Comparison of ENCODE assay signal across 8 mouse cellular contexts in the genomic region with DNA sequence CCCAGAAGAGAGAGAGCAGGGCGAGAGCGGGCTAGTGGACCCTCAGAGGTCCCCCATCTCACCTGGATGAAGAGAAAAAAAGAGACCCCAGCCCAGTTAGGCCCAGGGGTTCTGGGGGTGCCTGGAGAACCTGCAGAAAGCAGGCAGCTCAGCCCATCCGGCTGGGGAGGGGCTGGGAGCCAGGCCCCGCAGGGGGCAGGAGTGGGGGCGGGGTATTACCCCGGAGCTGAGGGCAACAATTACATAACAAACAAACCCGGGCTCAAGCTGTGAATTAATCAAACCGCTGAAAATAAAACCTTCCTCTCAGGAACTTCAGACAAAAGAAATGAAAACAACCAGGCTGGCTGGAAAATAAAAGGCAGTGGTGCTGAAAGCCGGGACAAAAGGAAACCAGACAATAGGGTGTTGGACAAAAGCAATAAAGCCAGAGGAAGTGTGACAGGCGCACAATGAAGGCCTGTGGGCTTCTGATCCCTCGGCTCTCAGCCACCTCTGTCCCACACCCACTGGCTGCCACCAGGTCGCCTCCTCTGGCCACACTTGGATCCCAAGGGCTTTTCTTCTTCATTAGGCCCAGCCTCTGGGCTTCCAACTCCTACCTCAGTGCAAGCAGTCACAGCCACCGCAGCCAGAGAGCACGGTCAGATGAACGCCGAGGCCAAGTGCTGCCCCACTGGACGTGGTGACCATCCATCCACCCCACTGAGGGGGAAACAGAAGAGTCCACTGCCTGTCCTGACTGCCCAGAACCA. TPM values are rescaled to one million over a fixed set of nuclear protein-coding genes. Genes with fewer than 3 reads are reported as not detected.
A peak's percentile ranks its signal among the peaks of the same experiment; 100 is the strongest.
DNase-seq lines count a peak whose midpoint lies in the region; ATAC-seq lines count a peak whose summit lies in the region.

No protein-coding gene starts in this region.

- peak overlapping the region; percentile 80 for H3K27ac ChIP-seq in forebrain, embryonic 15.5 days (replicated peaks)
- H3K27ac ChIP-seq in intestine, embryonic 15.5 days = 0 out of 2 replicates have a peak overlapping the region, but pooled peaks have one; percentile 30

- H3K4me1 ChIP-seq in forebrain, embryonic 15.5 days = peaks cover 15% of the 10 kb centered on the region
- H3K4me1 ChIP-seq in intestine, embryonic 15.5 days (replicated peaks) = peaks cover 7% of the 10 kb centered on the region

- WGBS in forebrain, embryonic 15.5 days = 5% methylated on average over 17 of the region's 17 CpGs
- 32% methylated on average over 17 of the region's 17 CpGs for WGBS in intestine, embryonic 15.5 days

- no peak overlapping the region for H3K4me3 ChIP-seq in forebrain, embryonic 15.5 days
- H3K4me3 ChIP-seq in intestine, embryonic 15.5 days (replicated peaks) = no peak overlapping the region

- peak; percentile 59 for ATAC-seq in forebrain, embryonic 15.5 days (replicated peaks)
- peak; percentile 37; the same call in 1 of the 2 replicates for ATAC-seq in intestine, embryonic 15.5 days

- intact Hi-C loops in heart, postnatal 36 days (cut with DNase I) = no loop called here
- intact Hi-C loops in left cerebral cortex, postnatal 14 days (cut with DNase I) = no loop called here

- peak overlapping the region; percentile 22 for H3K4me2 ChIP-seq in forebrain, embryonic 15.5 days (replicated peaks)
- H3K4me2 ChIP-seq in intestine, embryonic 15.5 days (replicated peaks) = no peak overlapping the region

- no peaks in the 10 kb centered on the region for H3K36me3 ChIP-seq in forebrain, embryonic 15.5 days
- H3K36me3 ChIP-seq in intestine, embryonic 15.5 days = peaks cover 3% of the 10 kb centered on the region; the same call in 1 of the 2 replicates

- peak; percentile 98 for DNase-seq in heart, adult 11 months
- no peak for DNase-seq in heart, postnatal 36 days
- peak; percentile 80 for DNase-seq in mesoderm, embryonic 11.5 days (ENCODE audit: low read depth, low spot score)
- no peak for DNase-seq in ovary, postnatal 14 days (ENCODE audit: low spot score)
- no peak for DNase-seq in left cerebral cortex, postnatal 14 days (ENCODE audit: low spot score in 2 of 2)
- DNase-seq in cerebellum, adult 11 months = no peak

- H3K9ac ChIP-seq in forebrain, embryonic 15.5 days (replicated peaks) = peak overlapping the region; percentile 20; the same call in 1 of the 2 replicates
- H3K9ac ChIP-seq in intestine, embryonic 15.5 days = peak overlapping the region; percentile 5; the same call in 1 of the 2 replicates

- H3K9me3 ChIP-seq in forebrain, embryonic 15.5 days = no peaks in the 10 kb centered on the region
- no peaks in the 10 kb centered on the region for H3K9me3 ChIP-seq in intestine, embryonic 15.5 days

- H3K27me3 ChIP-seq in forebrain, embryonic 15.5 days = no peaks in the 10 kb centered on the region
- H3K27me3 ChIP-seq in intestine, embryonic 15.5 days (replicated peaks) = no peaks in the 10 kb centered on the region

RNA-seq across cellular contexts. Expression of a gene that starts 26.5 kb away (rescaled TPM):
- 10 to 100 TPM; 16.1 to 16.7 TPM for total RNA-seq in heart, postnatal 36 days (2021)
- polyA plus RNA-seq in forebrain, embryonic 15.5 days (2015; fragmentation: Nextera tagmentation; extraction: Ambion mirVana) = 4.6 and 5.1 TPM in 2 replicates
- polyA plus RNA-seq in intestine, embryonic 15.5 days (2015; fragmentation: Nextera tagmentation; extraction: Ambion mirVana) = 9.0 and 11.4 TPM in 2 replicates
- 1 to 10 TPM; 6.5 to 9.9 TPM for total RNA-seq in left cerebral cortex, postnatal 14 days (2021)

RNA-seq across cellular contexts. Expression of a gene that starts 34.3 kb away (rescaled TPM):
- under 1 TPM; 0.38 to 0.50 TPM for total RNA-seq in heart, postnatal 36 days (2021)
- 5.2 and 5.9 TPM in 2 replicates for polyA plus RNA-seq in forebrain, embryonic 15.5 days (2015; fragmentation: Nextera tagmentation; extraction: Ambion mirVana)
- polyA plus RNA-seq in intestine, embryonic 15.5 days (2015; fragmentation: Nextera tagmentation; extraction: Ambion mirVana) = 3.3 and 3.5 TPM in 2 replicates
- 1 to 10 TPM; 6.0 TPM for total RNA-seq in left cerebral cortex, postnatal 14 days (2021)

RNA-seq across cellular contexts. Expression of a gene that starts 47.4 kb away (rescaled TPM):
- total RNA-seq in heart, postnatal 36 days (2021) = under 1 TPM in 1 of 2 experiments, not detected in 1; 0.22 TPM
- not detected in 2 replicates for polyA plus RNA-seq in forebrain, embryonic 15.5 days (2015; fragmentation: Nextera tagmentation; extraction: Ambion mirVana)
- 2.7 and 8.5 TPM in 2 replicates for polyA plus RNA-seq in intestine, embryonic 15.5 days (2015; fragmentation: Nextera tagmentation; extraction: Ambion mirVana)
- not detected for total RNA-seq in left cerebral cortex, postnatal 14 days (2021)

Comparison
In these comparisons a context has a peak if more than half of its experiments do, and no peak if none do; other contexts are left out.
1. DNase-seq: peak in heart, adult 11 months (single experiment) and mesoderm, embryonic 11.5 days (single experiment); none in heart, postnatal 36 days (0 of 2), ovary, postnatal 14 days (single experiment), left cerebral cortex, postnatal 14 days (0 of 2) and cerebellum, adult 11 months (single experiment).
2. RNA of a gene that starts 34.3 kb away (total RNA-seq): 6.0 TPM in left cerebral cortex, postnatal 14 days; 0.38 to 0.50 TPM in heart, postnatal 36 days; every median in the first group is over 4 times any median in the second.